Mouse (Mus musculus) liver, adult 2 months (tissue): Measurements from ENCODE around the gene Cpz.

Experiments
- CTCF ChIP-seq: fragments of 200-500 bp; IDR thresholded peaks from 2 replicates; pipeline ENCODE4 v1.5.1; 2011; ENCODE audit warnings: low read depth, low read length, control low read depth
- POLR2A ChIP-seq: fragments of 200-500 bp; IDR thresholded peaks from 2 replicates; pipeline ENCODE4 v1.6.1; 2011; ENCODE audit warnings: low read length, control low read depth; ENCODE audit not compliant: insufficient read depth; ENCODE audit errors: extremely low read depth

DNA sequence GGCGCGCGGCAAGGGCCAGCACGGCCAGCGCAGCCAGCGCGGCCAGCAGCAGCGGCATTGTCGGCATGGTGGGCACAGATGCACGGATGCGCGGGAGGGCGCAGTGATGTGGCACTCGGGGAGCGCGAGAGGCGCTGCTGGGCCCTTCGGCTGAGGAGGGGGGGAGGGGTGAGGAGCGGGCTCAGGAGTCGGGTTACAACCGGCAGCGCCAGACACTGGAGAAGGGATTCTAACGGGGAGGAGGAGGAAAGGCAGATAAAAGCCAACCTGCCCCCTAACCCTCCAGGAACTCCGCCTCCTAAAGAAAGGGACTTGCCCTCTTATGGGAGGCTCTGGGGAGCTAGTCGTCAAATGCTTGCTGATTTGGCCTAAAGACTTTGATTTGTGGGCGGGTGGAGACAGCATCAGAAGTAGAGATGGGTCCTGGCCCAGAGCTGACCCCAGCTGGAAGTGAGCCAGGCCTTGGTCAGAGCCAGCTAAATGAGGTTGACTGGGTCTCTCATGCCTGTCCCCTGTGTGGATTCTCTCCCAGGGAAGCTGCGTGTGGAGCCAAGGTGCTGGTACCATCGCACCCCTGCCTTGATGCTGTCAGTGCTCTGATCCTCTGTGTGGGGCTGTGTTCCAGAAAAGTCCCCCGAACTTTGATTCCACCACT, at the start of gene Cpz:
- no peak for TF ChIP-seq CTCF
- TF ChIP-seq POLR2A = no peak
